Mouse (Mus musculus): Measurements from ENCODE around the gene Dynlt1b.
"Not testable (repeated sequence)": the region's sequence is repeated elsewhere in the genome, so short reads cannot be mapped to it uniquely, and the experiment has no call there.

GRCm38 (mm10) chr17:6467638-6468461, 37.9 kb downstream of the Dynlt1b start:
- not testable (repeated sequence) for TF ChIP-seq POLR2A (IDR thresholded peaks at IDR 0.05; ENCODE audit: borderline replicate concordance, low read depth, low read length); CTCF (IDR thresholded peaks at IDR 0.05; ENCODE audit: low read depth, low read length)
